9 mouse cellular contexts compared by ENCODE assay signal in the genomic region with DNA sequence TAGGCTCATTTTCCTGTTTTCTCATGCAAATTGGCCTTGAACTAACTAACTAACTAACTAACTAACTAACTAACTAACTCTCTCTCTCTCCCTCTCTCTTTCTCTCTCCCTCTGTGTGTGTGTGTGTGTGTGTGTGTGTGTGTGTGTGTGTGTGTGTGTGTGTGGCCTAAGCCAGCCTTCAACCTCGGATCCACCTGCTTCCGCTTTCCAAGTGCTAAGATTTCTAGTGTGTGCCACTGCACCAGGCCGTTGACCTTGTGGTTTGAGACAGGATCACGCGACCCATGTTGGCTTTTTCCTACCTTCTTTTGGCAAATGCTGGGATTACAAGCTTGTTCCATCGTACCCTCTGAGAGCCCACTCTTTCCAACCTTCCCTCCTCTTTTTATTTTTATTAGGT. TPM values are rescaled to one million over a fixed set of nuclear protein-coding genes. Genes with fewer than 3 reads are reported as not detected.
DNase-seq lines count a peak whose midpoint lies in the region; ATAC-seq and TF ChIP-seq lines count a peak whose summit lies in the region.
"Had no signal": no experiment of that assay in that cellular context is flagged by ENCODE, and none has a peak within 500 bp of the region (broad histone marks: within the 10 kb centered on the region; RNA-seq: fewer than 3 reads in every experiment).

No protein-coding gene starts in this region.

- no peak overlapping the region; the same call in 1 of the 2 replicates for H3K4me3 ChIP-seq in heart, embryonic 10.5 days
- H3K4me3 ChIP-seq in ES-E14 (ENCODE audit: insufficient read depth in 1 of 2, low read depth in 1 of 2, low read length in 2 of 2, poor library complexity in 1 of 2, severe bottlenecking in 1 of 2) = peak overlapping the region; percentile 40 to 68; a peak in 2 of 4 replicates
- no peak overlapping the region for H3K4me3 ChIP-seq in intestine, postnatal 0 days (ENCODE audit: low read depth, low read length)
- peak overlapping the region; percentile 97 for H3K4me3 ChIP-seq in megakaryocyte, embryonic 14.5 days (replicated peaks)
- no peak overlapping the region for H3K4me3 ChIP-seq in gastrocnemius, adult 2 months

- in situ Hi-C loops in ES-E14 (cut with MboI; ENCODE audit: low sequenced_read_pairs in 2 of 2, unreplicated experiment in 2 of 2) = loop anchor here in 1 of 2 experiments (25.0 kb wide), 1 partner anchor 288 kb away; no protein-coding TSS in a partner anchor

- WGBS in heart, embryonic 10.5 days = 48% methylated on average over 6 of the region's 6 CpGs
- 59% methylated on average over 6 of the region's 6 CpGs for WGBS in intestine, postnatal 0 days

- intact Hi-C loops in heart, postnatal 10 days (cut with DNase I) = no loop called here
- intact Hi-C loops in gastrocnemius, adult 2 months (cut with DNase I) = loop anchor here (5.0 kb wide), 1 partner anchor 268 kb away; no protein-coding TSS in a partner anchor

- H3K4me2 ChIP-seq in intestine, postnatal 0 days (replicated peaks; ENCODE audit: low read depth) = peak overlapping the region; percentile 81

- no peak overlapping the region for H3K27ac ChIP-seq in heart, embryonic 10.5 days
- H3K27ac ChIP-seq in ES-E14 (ENCODE audit: insufficient read depth, low read depth, low read length, poor library complexity, severe bottlenecking) = no peak overlapping the region
- H3K27ac ChIP-seq in intestine, postnatal 0 days (ENCODE audit: low read depth, low read length) = no peak overlapping the region
- H3K27ac ChIP-seq in gastrocnemius, adult 2 months = no peak overlapping the region
- H3K27ac ChIP-seq: neural tube, embryonic 13.5 days had no signal

- DNase-seq in heart, embryonic 10.5 days (ENCODE audit: low spot score) = peak; percentile 65
- DNase-seq in heart, postnatal 10 days = no peak
- no peak for DNase-seq in ES-E14 (ENCODE audit: low read depth, low spot score)
- DNase-seq in frontal cortex, postnatal 36 days (ENCODE audit: low spot score in 2 of 2) = no peak
- no peak for DNase-seq in cerebellum, postnatal 10 days
- DNase-seq in gastrocnemius, adult 2 months = no peak

- ATAC-seq in intestine, postnatal 0 days = no peak

- H3K27me3 ChIP-seq in heart, embryonic 10.5 days (ENCODE audit: insufficient read depth, poor library complexity, severe bottlenecking) = peaks cover 37% of the 10 kb centered on the region
- H3K27me3 ChIP-seq in intestine, postnatal 0 days (replicated peaks; ENCODE audit: control insufficient read depth, insufficient read depth, low read length) = no peaks in the 10 kb centered on the region
- H3K27me3 ChIP-seq in megakaryocyte, embryonic 14.5 days (replicated peaks) = peaks cover 7% of the 10 kb centered on the region

- H3K9ac ChIP-seq in ES-E14 (ENCODE audit: insufficient read depth, low read depth, low read length, poor library complexity, severe bottlenecking) = 0 out of 2 replicates have a peak overlapping the region, but pooled peaks have one; percentile 9
- no peak overlapping the region for H3K9ac ChIP-seq in intestine, postnatal 0 days (ENCODE audit: low read depth, low read length)

- peaks cover 19% of the 10 kb centered on the region for H3K4me1 ChIP-seq in heart, embryonic 10.5 days
- H3K4me1 ChIP-seq in ES-E14 (ENCODE audit: control insufficient read depth in 2 of 2, insufficient read depth in 2 of 2, low read length in 2 of 2, poor library complexity in 1 of 2) = peaks cover 5 to 24% of the 10 kb centered on the region in 2 experiments; a peak in 3 of 4 replicates
- H3K4me1 ChIP-seq in intestine, postnatal 0 days (replicated peaks; ENCODE audit: control insufficient read depth, insufficient read depth, low read length) = 0 out of 2 replicates have a peak, but pooled peaks cover 3% of the 10 kb centered on the region
- H3K4me1 ChIP-seq in megakaryocyte, embryonic 14.5 days = peaks cover 65% of the 10 kb centered on the region

- H3K36me3 ChIP-seq in heart, embryonic 10.5 days = 0 out of 2 replicates have a peak, but pooled peaks cover under 1% of the 10 kb centered on the region
- peaks cover 2% of the 10 kb centered on the region; the same call in 1 of the 2 replicates for H3K36me3 ChIP-seq in ES-E14 (ENCODE audit: control insufficient read depth, insufficient read depth, low read length, poor library complexity, severe bottlenecking)
- H3K36me3 ChIP-seq in intestine, postnatal 0 days (ENCODE audit: control insufficient read depth, insufficient read depth) = peaks cover 1% of the 10 kb centered on the region; the same call in 1 of the 2 replicates
- peaks cover 26% of the 10 kb centered on the region for H3K36me3 ChIP-seq in megakaryocyte, embryonic 14.5 days (replicated peaks; ENCODE audit: low read length)
- H3K36me3 ChIP-seq: neural tube, embryonic 13.5 days had no signal

- no peaks in the 10 kb centered on the region for H3K9me3 ChIP-seq in heart, embryonic 10.5 days
- no peaks in the 10 kb centered on the region for H3K9me3 ChIP-seq in ES-E14 (ENCODE audit: control insufficient read depth, insufficient read depth, low read depth, low read length)
- no peaks in the 10 kb centered on the region for H3K9me3 ChIP-seq in intestine, postnatal 0 days (ENCODE audit: control insufficient read depth)
- H3K9me3 ChIP-seq in megakaryocyte, embryonic 14.5 days = no peaks in the 10 kb centered on the region
- H3K9me3 ChIP-seq: neural tube, embryonic 13.5 days had no signal

- no peak for TF ChIP-seq CTCF in intestine, postnatal 0 days (IDR thresholded peaks at IDR 0.05; ENCODE audit: low read depth)
- no peak for TF ChIP-seq CTCF in gastrocnemius, adult 2 months (IDR thresholded peaks at IDR 0.05)

TF ChIP-seq in ES-E14, 5 proteins besides CTCF, POLR2A, EP300 and RAD21:
- TF ChIP-seq ZC3H11A (IDR thresholded peaks at IDR 0.05; ENCODE audit: borderline replicate concordance, low read depth, low read length) (no peak), ZNF384 (IDR thresholded peaks at IDR 0.05; ENCODE audit: low read depth, low read length) (no peak), CHD2 (IDR thresholded peaks at IDR 0.05; ENCODE audit: low read depth, low read length) (no peak), MAFK (IDR thresholded peaks at IDR 0.05; ENCODE audit: insufficient read depth, low read depth, low read length) (no peak), HCFC1 (IDR thresholded peaks at IDR 0.05; ENCODE audit: borderline replicate concordance, insufficient read depth, low read length) (no peak)

RNA-seq across cellular contexts. Expression of a gene that starts 0.4 kb away (rescaled TPM):
- 4.1 and 4.4 TPM in 2 replicates for polyA plus RNA-seq in heart, embryonic 10.5 days (2016; fragmentation: Nextera tagmentation; extraction: Ambion mirVana)
- total RNA-seq in heart, postnatal 10 days (2021) = 1 to 10 TPM; 2.4 to 3.0 TPM
- 15.7 and 17.4 TPM in 2 replicates for total RNA-seq in ES-E14 (2012; rRNA removed)
- 15.9 and 19.2 TPM in 2 replicates for polyA plus RNA-seq in intestine, postnatal 0 days (2015; fragmentation: Nextera tagmentation; extraction: Ambion mirVana)
- polyA plus RNA-seq in megakaryocyte, embryonic 14.5 days (2012; ENCODE audit: insufficient read depth, low replicate concordance) = 10.0 and 23.7 TPM in 2 replicates
- total RNA-seq in gastrocnemius, adult 2 months (2021) = 1 to 10 TPM; 1.1 to 1.6 TPM

RNA-seq across cellular contexts. Expression of a gene that starts 10.9 kb away (rescaled TPM):
- 0.18 and 0.19 TPM in 2 replicates for polyA plus RNA-seq in heart, embryonic 10.5 days (2016; fragmentation: Nextera tagmentation; extraction: Ambion mirVana)
- total RNA-seq in heart, postnatal 10 days (2021) = under 1 TPM in 1 of 2 experiments, not detected in 1; 0.12 TPM
- total RNA-seq in ES-E14 (2012; rRNA removed) = 0.40 and 1.1 TPM in 2 replicates
- polyA plus RNA-seq in intestine, postnatal 0 days (2015; fragmentation: Nextera tagmentation; extraction: Ambion mirVana) = 0.12 and 0.18 TPM in 2 replicates
- polyA plus RNA-seq in megakaryocyte, embryonic 14.5 days (2012; ENCODE audit: insufficient read depth, low replicate concordance) = not detected in 2 replicates
- not detected for total RNA-seq in gastrocnemius, adult 2 months (2021)

Comparison
In these comparisons a context has a peak if more than half of its experiments do, and no peak if none do; other contexts are left out.
1. H3K4me3 ChIP-seq: peak in ES-E14 (2 of 2) and megakaryocyte, embryonic 14.5 days (single experiment); none in heart, embryonic 10.5 days (single experiment), intestine, postnatal 0 days (single experiment) and gastrocnemius, adult 2 months (single experiment).